Mouse (Mus musculus) telencephalon, adult 2 months (tissue): ENCODE results near the gene Tle1.
A peak's percentile ranks its signal among the peaks of the same experiment; 100 is the strongest.

Experiments
- DNase-seq: peaks from one replicate; pipeline ENCODE4 v3.0.0-alpha.2; 2011; ENCODE audit warnings: low read depth, low spot score

Gene Tle1

GRCm38 (mm10) chr4:72200559-72201409 lies at the start of gene Tle1:
TSS of gene Tle1 (minus strand) at chr4:72200919.
- peak; percentile 98 for DNase-seq

GRCm38 (mm10) chr4:72233584-72234219 lies 33.0 kb upstream of the Tle1 start:
- DNase-seq: peak; percentile 59

GRCm38 (mm10) chr4:72232206-72232605 lies 31.5 kb upstream of the Tle1 start:
- no peak for DNase-seq

DNA sequence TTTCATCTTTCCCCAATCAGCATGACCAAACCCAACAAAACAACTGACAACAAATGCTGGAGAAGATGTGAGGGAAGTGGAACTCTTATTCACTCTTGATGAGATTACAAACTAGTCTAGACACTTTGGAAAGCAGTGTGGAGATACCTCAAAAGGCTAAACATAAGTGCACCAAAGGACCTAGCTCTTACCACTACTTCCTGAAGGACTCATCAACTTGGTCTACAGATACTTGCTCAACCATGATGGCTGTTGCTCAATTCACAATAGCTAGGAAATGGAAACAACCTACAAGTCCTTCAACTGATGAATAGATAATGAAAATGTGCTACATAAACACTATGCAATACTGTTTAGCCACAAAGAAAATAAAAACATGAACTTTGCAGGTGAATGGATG lies 30.1 kb upstream of the Tle1 start:
- DNase-seq: no peak

DNA sequence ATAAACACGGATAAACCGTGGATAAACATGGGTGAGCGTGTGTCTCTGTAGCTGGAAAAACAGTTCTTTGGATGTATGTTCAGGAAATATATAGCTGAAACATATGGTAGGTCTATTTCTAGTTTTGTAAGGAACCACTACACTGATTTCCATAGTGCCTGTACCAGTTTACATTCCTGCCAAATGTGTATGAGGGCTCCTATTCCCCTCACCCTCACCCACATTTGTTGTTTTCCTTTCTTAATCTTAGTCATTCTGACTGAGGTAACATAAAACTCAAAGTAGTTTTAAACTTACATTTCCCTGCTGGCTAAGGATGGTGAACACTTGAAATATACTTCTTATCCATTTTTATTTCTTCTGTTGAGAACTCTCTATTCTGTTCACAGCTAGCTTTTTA lies 20.9 kb upstream of the Tle1 start:
- peak; percentile 28 for DNase-seq

- DNase-seq: no peak
Observed at GRCm38 (mm10) chr4:72204420-72205045, 3.8 kb upstream of the Tle1 start.

GRCm38 (mm10) chr4:72201521-72201991 lies 837 bp upstream of the Tle1 start:
- DNase-seq: no peak

DNA sequence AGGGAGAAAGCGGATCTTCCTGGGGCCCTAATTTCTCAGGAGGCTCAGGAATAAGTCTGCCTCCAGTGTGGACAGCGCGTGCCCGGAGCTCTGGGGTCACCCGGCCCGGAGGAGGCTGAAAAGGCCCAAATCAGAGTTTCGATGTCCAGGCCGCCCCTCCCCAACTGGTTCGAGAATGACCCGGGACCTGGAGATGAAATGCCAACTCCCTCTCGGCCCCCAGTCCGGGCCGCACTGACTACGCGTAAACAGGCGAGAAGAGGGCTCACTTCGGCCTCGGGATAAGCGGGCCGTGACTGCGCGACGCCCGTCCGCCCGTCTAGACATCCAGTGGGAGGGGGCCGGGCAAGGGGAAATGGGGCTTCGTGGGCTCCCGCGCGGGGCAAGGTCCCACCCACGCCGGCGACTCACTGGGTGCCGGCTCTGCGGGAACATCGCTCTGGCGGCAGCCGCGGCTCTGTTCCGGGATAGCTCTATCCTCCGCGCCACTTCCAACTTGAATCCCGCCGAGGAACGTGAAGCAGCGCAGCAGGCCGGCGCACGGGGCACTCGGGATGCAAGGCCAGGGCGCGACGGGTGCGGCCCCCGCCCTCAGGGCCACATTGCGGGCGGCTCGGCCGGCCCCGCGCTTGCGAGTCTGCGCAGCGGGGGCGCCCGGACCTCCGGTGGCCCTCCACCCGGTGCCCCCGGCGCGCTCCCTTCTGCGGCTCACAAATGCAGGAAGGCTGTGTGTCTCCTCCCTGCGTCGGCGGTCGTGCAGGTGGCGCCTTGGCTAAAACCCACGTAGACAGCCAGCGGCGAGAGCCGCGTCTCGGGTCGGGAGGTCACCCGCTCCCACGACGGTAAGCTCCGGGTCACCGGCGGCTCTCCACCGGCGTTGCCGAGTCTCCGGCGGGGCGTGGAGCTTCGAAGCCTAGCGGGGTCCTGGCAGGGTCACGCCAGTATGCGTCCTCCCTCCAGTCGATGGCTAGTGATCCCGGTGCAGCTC lies 854 bp downstream of the Tle1 start:
- no peak for DNase-seq

GRCm38 (mm10) chr4:72198877-72199411 lies 1.8 kb downstream of the Tle1 start:
- DNase-seq: peak; percentile 84

- no peak for DNase-seq
Observed at GRCm38 (mm10) chr4:72197888-72198605, 2.7 kb downstream of the Tle1 start.

GRCm38 (mm10) chr4:72195116-72195835 lies 5.4 kb downstream of the Tle1 start:
- no peak for DNase-seq

DNA sequence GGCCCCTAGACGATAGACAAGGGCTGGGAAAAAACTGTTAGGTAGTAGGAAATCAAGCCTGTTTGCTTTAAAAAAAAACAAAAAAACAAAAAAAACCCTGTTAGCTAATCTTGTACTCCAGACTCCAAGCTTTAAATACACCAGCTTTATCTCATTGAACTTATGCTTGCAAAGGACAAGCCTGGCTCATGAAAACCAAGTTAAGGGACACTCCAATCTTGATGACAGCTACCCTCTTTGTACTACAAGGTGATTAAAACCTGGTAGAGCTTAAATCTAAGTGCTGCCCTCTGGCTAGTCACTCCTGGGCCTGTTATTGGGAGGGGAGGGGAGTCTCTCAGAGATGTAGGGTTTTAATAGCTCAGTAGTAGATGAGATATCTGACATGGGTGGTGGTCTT lies 7.4 kb downstream of the Tle1 start:
- no peak for DNase-seq

- no peak for DNase-seq
Observed at GRCm38 (mm10) chr4:72184476-72184875, 16.2 kb downstream of the Tle1 start.

GRCm38 (mm10) chr4:72182343-72182988 lies 18.3 kb downstream of the Tle1 start:
- DNase-seq: no peak

DNA sequence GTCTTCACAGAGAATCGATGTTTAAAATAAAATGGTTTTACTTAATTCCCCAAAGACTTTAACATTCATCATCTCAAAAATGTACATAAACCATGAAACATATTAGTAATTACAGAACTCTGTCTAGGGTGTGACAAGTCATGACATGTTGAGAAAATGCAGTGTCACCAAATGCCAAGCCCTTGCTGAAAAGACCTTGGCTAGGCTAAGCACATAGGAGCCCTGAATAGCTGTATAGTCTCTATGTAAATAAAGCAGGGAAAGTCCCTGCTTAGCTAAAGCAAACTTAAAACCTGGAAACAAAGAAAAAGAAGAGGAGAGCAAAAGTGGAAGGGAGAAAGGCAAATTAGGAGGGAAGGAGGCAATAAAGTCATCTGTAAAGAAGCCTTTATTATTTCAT lies 24.8 kb downstream of the Tle1 start:
- DNase-seq: no peak

- DNase-seq: no peak
Observed at GRCm38 (mm10) chr4:72168267-72168666, 32.5 kb downstream of the Tle1 start.

DNA sequence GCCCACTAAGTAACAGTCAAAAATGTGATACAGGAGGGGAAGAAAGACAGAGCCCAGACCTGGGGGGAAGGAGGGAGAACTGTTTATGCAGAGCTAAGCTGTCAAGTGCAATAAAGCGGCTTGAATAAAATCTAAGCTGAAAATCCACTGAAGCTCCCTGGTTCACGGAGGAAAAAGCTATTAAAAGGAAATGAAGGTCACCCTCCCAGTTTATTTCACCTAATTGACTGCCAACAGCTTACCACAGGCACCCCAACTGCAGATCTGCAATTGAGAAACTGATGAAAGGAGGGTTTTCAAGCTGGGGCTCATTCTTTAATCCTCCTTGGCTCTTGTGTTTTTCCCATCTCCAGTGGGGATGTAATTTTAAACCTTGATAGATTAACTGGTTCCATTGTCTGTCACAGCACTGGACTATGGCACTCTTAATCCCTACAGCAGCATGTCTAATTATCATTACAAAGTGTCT lies 32.9 kb downstream of the Tle1 start:
- no peak for DNase-seq

GRCm38 (mm10) chr4:72167171-72167570 lies 33.5 kb downstream of the Tle1 start:
- no peak for DNase-seq

GRCm38 (mm10) chr4:72166561-72166960 lies 34.2 kb downstream of the Tle1 start:
- no peak for DNase-seq
